Mouse (Mus musculus) lung, postnatal 0 days (tissue): Measurements from ENCODE around the gene Gtpbp1.

ENCODE experiments used
- CTCF ChIP-seq: IDR thresholded peaks from 2 replicates; pipeline ENCODE4 v1.5.1; 2016; ENCODE audit warnings: antibody characterized with exemption, mild to moderate bottlenecking
- EP300 ChIP-seq: IDR thresholded peaks from 2 replicates; pipeline ENCODE4 v1.6.1; 2016; ENCODE audit warnings: antibody characterized with exemption, mild to moderate bottlenecking, control low read depth

DNA sequence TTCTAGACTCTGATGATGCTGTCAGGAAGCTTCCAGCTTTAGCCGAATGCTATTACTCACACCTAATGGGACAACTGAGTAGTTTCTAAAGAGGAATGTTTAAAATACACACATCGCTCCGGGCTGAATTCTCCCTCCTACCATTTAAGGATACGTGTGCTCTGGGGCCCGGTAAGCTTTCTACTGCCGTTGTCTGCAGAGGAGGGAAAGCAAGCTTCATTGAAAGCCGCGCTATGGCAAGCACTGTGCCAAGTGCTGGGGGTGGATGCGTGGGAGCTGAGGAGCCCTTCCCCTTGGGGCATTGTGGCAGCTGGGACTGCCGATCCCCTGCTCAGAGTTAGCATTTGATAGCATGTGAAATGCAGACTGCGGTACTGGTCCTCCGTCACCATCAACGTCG is 34.2 kb upstream of the Gtpbp1 start:
- TF ChIP-seq CTCF: no peak
- TF ChIP-seq EP300: no peak
